Mouse (Mus musculus) lung, postnatal 10 days (tissue): ENCODE data around the gene Fars2.
"Not testable (repeated sequence)": the region's sequence is repeated elsewhere in the genome, so short reads cannot be mapped to it uniquely, and the experiment has no call there.

Experiments
- DNase-seq: peaks from one replicate; pipeline ENCODE4 v3.0.0; 2021

Gene Fars2

DNA sequence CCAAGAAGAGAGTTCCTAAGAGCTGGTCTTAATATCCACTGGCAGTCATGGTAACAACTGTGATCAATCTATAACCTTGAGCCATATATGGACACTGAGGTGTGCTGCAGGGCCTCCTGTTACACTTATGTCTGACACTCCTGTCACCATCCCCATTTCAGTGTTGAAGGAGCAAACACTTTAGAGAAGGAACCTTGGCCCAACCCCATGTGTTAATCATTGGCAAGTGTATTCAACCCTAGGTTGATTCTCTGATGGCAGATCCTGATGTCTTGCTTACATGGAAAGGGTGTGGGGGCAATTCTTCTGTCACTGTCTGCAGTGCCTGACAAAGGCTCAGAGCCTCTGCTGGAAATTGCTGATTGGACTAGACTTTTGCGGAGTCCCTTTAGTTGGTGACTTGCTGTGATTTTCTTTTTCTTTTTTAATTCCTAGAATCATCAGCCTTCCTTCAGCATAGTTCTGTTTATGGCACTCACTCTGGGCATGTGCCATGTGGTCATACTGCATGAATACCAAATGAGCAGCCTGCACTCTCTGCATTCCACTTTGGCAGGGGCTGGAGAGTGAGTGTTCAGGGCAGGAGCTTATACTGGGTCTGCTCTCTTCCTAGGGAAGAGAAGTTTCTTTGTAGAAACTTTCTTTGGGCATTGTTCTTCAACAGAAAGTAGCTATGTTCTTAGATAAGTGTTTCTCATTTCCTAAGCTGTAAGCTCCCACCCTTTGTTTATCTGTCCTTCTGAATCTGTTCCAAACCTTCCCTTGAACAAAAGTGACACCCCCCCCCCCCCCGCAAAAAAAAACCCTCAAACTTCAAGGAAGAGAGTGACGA, 181.0 kb downstream of the Fars2 start:
- DNase-seq, result peak; percentile 27

DNA sequence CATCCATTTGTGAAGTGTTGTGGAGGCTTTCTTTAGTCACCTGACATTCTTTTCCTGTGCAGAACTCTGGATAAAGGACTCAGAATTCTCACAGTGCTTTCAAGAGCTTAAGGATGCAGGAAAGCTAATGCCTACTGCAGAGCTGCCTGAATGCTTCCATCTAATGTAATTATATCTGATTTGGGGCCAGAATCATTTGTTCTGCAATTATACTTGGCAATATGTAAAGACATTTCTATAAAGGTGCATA, 181.5 kb downstream of the Fars2 start:
- no peak for DNase-seq

DNA sequence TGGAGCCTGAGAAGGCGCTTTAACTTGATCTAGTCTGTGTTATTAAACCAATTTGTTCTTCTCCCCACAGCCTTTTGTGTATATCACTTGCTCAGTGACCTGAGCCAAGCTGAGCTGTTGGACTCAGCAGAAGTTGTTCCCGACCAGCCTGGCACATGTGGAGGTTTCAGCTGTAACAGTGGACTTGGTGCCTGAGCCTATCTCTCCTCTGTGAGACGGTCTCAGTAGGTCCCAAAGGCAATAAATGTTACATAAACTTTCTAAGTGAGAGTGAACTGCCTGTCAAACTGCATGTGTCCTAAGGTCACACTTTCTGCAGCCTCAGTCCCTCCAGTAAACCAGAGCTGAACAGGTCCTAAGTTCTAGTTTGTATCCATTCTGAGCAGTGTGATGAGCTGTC, 185.6 kb downstream of the Fars2 start:
- no peak for DNase-seq

DNA sequence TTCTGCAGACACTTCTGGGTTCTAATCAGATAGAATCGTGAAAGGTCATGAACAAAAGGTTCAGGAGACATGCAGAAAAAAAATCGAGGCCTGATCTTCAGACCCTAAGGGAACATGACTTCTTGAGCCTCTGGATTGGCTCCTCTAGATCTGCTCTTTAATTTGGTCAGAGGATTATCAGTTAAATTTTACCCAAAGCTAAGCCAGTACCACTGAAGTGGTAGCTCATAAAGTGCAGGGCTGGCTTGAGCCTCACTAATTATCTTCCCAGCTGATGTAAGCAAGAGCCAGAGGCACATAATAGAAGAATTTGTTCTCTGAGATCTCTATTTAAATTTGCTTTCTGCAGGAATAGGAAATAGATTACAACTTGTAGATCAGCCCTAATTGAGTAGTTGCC, 188.1 kb downstream of the Fars2 start:
- no peak for DNase-seq

DNA sequence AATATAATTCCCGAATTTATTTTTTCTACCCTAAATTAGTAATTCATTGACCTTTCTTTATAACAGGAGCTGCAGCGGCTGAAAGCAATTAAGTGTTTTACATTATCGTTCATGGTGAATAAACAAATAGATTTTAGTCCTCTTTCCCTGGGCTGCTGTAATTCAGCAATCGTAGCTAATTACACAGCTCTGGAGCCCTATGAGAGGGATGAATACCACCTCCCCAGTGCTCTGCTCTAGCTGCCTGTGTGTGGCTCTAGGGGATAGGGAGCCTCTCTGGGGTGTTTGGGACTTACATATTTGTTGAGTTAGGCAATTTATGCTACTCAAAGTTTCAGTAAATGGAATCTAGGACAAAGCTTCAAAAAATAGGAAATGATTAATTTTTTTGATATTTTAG, 190.2 kb downstream of the Fars2 start:
- no peak for DNase-seq

DNA sequence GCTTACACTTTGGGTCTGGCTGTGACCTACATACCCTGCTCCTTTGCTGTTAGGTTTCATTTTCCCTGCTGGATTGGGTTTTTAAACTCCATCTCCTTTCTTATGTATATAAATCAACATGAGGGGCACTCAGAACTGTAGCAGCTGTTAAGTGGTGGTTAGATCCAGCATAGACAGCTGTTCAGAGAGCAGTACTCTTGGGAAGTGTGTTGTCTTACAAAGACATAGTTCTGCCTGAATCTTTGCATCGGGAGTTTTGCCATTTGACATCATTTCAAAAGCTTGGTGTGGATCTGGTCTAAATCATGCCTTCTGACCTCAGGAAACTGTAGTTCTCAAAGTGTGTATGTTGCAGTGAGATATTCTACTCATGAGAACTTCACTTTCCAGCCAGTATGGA, 191.9 kb downstream of the Fars2 start:
- no peak for DNase-seq

DNA sequence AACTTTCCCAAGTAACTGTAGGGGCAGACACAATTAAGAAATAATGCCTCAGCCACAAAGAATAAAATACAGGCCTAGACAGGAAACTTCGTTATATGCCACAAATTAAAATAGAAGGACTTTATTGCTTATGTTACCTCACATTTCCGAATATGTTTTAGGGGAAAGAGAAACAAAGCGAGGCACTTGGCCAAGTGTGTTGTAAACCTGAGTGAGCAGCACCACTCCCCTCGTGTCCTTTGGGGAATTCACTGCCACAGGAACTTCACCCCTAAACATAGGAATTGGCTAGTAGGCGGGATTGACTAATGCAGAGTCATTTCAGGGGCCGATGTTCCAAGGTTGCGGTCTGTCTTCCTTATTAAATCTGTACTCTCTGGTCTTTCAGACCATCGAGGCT, 197.0 kb downstream of the Fars2 start:
- peak; percentile 45 for DNase-seq

DNA sequence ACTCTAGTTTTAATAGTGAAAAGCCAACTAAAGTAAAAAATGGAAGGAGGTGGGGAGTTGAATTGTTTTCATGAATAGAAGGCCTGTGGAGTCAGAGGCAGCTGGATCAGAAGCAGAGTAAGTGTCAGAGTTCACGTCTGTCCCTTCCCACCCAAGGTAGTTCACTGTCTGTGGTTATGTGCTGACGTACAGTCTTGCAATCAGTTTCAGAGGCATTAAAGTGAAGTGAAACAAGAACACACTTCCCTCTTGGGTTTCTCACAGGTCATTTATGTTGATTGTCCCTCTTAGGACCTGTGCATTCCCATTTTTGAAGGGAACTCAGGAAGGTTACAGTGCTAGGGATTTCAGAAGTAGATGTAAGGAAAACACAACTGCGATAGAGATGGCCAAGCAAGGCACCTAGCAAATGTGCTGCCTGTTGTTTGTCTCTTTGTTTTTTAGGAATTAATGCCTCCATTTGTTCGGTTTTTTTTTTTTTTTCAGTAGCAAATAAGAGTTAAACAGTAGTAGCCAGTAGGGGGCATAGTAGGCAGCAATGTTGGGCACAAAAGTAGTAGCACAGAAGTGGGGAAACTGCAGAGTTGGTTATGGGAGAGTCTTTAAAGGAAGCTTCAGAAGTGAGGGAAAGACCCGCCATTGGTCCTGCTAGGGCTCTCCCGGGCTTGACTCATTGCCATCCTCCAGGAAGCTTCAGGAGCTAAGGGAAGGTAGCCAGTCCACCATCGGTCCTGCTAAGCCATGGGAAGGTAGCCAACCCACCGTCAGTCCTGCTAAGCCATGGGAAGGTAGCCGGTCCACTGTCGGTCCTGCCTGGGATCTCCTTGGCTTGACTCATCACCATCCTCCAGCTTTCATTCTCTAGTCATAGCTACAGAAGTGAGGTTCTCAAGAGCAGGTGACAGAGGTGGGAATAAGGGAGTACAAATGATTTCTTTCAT, 197.9 kb downstream of the Fars2 start:
- DNase-seq, result no peak

DNA sequence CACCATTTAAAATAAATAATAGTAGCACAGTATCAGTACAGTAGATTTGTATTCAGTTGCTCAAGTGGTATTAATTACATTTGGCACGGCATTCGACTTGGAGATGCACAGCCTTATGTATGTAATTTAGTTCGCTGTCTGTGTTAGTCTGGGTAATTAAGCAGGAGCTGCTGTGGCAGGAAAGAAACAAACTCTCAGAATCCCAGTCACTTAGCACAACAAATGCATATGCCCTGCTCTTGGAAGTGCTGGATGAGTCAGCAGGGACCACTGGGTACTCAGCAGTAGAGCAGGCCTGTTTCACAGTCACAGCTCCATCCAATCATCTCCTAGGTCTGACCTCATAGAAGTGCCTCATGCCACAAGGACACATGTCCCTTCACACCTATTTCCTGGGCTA, 200.6 kb downstream of the Fars2 start:
- no peak for DNase-seq

DNA sequence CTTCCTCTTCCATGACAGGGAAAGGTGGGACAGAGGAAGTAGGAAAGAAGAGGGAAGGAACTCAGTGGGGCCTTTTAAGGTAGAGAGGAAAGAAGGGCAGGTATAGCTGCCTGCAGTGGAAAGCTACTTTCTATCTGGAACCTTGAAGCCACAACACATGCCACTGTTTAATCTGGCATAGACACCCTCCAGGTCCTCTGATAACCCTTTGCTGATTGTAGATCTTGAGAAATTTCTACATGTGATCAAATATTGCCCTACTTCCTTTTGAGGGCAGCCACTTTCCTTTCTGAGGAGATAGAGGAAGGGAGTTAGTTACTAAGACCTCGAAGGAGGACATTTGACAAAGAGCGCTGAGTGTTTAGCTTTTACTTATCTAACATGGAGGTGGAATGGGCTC, 207.4 kb downstream of the Fars2 start:
- no peak for DNase-seq

DNA sequence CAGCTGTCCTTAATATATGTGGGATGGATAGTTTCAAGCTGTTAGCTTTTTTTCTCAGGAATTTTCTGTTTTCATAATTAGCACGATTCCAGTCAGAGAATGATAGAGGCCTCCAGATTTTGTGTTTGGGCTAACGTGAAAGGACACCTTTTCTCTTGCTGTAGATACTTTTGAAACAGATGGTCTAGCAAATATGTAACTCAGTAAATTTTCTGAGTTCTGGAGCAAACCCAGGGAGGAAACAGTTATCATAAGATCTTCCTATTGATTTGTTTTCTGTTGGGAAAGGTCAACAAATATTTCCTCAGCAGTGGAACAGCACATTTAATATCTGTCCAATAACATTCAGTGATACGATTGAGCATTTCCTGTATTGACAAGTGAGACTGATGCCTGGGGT, 209.3 kb downstream of the Fars2 start:
- no peak for DNase-seq

DNA sequence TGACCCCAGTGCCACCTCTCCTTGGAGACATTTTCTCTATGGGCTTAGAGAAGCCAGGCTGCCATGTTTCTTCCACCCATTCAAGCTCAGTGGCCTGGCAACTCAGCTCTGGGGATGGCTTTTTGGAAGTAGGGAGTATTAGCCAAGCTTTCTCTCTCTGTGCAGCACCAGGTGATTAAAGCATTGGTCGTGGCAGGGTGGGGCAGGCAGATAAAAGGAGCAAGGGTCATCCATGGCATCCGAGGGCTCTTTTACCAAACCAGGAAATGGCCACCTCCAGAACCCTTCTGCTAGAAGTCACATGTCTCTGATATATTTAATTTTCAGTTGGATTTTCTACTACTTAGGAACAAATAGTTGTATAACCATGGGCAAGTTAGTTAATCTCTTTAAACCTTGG, 212.7 kb downstream of the Fars2 start:
- DNase-seq, result no peak

DNA sequence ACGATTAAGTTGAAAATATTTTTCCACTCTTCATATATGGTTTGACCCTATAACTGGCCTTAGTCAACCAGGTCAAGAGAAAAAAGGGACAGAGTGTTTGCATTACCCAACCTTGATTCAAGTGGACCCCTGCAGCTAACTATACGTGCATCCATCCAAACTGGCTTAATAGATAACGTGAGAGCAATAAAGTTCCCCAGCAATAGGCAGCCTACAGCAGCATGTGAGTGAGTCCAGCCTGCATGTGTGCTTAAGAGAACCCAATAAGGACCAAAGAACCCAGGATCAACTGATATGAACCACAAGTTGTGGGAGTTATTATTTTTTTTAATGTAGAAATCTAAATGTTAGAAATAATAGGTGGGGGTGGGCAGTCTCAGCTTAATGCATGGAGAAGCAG, 213.3 kb downstream of the Fars2 start:
- DNase-seq, result no peak

DNA sequence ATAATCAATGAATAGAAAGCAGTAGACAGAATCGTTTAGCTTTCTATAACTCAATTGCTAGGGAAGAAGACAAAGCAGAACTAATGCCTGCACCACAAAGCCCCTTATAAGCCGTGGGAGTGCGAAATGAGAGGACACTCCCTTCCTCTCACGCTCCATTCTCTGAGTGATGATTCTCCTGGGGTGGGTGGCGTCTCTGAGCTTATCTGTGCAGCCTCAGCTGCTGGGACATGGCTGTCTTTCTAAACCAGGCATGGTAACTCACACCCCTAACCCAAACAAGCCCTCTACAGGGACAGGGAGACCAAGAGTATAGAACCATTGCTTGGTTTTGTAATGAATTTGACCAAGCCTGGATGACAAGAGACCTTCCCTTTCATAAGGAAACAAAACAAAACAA, 217.5 kb downstream of the Fars2 start:
- no peak for DNase-seq

DNA sequence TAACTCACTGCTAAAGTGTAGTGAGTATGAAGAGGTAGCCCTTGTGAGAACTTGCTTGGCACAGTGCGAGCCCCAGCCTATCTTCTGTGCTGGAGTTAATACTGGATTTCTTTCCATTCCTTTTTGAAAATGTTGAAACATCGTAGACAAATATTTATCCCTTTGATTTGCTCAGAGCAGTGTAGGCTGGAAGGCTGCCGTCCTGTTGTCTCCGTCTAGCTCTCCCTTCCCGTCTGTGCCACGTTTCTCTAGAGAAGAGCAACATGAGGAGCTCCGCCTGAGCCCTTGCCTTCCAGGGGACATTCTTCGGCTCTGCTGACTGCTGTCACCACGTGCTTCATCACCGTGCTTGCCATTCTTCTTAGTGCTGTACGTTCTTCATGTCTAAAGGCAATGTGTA, 234.3 kb downstream of the Fars2 start:
- peak; percentile 8 for DNase-seq

DNA sequence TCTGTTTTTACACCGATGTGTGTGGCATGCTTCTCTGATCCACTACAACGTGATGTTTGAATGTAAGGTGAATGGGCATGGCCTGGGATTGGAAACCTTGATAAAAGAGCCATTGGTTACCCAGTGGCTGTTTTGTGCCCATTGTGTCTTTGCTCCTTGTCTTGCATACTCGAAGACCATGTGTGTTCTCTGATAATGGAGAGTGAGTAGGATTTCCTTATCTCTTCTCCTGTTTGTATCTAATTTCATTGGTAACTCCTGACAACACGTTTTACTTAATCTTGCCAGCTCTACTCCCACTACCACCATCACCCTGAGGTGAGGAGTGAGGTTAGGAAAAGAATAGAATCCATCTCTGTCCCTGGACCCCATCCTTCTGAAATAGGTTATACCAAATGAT, 240.3 kb downstream of the Fars2 start:
- DNase-seq, result no peak

DNA sequence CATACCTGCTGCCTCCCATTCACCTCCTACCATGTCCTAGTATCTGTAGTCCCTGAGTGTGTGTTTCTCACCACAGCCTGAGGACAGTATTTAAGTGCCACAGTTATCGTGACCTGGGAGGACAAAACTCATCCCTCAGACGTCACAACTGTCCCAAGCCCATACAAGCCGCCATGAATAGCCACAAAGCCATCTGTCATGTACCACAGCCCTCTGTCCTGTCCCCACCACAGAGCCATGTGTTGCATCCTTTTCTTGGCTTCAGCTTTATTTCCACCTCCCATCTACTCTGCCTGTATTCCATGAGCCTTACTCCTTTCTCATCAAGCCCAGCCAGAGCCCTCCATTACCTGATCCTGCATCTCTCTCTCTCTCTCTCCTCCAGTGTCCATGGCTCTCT, 244.2 kb downstream of the Fars2 start:
- DNase-seq, result no peak

DNA sequence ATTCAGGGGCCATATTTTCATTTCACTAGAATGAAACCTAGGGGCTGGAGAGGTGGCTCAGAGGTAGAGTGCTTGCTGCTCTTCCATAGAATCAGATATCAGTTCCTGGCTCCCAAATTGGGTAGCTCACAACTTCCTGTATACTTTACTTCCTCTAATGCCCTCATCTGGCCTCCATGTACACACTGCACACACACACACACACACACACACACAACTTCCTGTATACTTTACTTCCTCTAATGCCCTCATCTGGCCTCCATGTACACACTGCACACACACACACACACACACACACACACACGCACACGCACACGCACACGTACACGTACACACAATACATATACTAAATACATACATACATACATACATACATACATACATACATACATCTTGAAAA, 248.5 kb downstream of the Fars2 start:
- not testable (repeated sequence) for DNase-seq

DNA sequence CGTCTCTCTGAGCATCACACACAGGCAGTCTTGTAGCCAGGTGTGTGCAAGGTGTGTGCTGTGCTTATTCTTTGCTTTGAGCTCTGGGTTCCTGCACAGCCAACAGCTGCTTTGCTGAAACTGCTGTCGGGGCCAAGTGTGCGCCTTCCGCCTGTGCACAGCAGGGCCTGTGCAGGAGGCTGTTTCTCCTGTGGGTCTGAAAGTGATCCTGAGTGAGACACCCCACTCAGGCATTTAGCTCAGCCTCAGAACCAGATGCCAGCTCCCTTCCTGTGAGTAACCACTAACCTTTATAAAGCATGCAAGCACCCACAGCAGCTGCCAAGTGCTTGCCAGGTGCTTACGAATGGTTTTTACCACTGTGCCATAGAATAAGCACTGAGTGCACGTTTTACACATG, 249.1 kb downstream of the Fars2 start:
- DNase-seq, result no peak

DNA sequence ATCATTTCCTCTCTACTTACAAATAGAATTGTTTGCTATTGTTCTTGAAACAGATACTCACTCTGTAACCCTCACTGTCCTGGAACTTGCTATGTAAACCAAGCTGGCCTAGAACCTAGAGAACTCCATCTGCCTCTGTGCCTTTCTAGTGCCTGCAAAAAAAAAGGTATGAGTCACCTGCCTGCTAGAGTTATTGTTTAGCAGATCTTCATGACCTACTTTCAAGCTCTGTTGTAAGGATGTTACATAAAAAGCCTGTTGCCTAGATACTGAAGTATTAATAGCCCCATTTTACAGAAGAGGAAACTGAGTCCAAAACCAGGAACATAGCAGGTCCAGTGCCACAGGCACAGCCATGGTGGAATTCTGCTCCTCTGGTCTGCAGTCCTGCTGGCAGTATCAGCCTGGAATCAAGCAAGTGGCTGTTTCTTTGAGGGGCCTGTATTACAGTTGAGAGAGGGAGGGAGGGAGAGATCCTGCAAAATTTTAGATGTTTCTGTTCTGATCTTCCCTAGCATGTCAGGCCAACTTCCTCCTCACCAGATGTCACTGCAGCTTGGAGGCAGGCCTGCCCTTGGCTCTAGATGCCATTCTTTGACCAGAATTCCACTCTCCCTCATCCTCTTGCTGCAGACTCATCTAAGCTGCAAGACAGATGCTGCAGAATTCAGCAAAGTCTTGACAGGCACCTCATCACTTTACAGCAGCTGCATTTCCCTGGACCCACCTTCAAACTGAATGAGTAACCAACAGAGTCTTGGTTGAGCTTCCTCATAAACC, 250.7 kb downstream of the Fars2 start:
- peak; percentile 3 for DNase-seq

DNA sequence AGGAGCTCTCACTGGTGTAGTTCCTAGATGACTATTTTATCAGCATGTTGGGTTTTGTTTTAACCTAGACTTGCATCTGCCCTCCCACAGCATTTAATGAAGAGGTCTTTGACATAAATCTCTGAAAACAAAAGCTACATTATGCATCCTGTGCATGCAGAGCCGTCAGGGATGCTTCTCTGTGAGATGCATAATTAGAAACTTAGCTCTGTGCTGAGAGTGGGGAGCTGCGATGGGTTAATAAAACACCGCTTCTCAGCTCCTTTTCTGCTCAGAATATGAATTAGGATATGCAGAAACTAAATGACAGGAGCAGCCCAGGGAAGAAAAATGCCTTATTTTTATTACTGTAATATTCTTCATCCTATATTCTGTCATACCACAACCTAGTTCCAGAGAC, 251.6 kb downstream of the Fars2 start:
- DNase-seq, result no peak

DNA sequence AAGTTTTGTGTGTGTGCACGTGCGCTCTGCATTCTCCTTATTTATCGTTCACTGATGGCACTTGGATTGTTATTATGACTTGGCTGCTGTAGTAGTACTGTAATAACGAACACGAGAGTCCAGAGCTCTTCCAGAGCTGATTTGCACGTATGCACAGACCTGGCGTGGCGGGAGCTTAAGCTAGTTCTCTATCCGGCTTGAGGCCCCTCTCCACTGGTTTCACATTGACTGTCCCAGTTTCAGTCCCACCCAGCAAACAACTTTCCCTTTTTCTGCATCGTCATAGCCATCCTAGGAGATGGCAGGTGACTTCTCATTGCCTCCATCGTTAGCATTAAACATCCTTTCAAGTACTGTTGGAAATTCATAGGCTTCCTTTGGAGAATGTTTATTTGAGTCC, 252.2 kb downstream of the Fars2 start:
- no peak for DNase-seq

DNA sequence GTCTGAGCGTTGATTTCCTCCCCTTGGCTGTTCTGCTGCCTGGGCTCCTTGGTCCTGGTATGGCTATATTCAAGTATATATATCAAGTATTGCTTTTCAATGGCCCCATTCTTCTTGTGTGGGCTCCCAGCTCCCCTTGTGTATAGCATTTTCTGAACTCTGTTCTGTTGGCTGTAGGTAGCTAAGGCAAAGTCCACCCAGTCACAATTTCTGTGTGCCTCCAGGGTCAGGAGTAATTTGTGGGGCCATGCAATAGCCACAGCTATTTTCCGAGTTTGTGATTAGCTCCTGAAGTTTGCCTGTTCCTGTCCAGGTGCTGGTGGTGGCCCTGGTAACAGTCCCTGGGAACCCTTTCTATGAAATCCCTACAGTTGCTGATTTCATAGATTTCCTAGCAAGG, 266.0 kb downstream of the Fars2 start:
- DNase-seq, result no peak

DNA sequence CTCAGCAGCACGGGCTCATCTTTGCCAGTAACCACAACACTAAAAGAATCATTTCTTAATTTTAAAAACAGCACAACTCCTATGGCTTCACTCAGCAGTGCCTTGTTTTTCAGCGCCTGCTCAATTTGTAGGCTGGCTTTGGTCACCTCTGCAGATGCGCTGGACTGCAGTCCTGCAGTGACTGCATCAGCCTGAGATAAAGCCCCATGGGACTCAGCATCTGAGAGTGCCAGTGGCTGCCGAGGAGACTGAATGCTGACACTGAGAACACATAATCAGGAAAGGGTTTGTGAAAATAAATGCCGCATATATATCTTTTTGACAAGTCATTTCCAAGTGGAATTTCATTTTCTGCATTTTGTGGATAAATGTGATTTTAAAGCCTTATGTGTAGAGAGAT, 268.9 kb downstream of the Fars2 start:
- DNase-seq, result no peak
